9 mouse cellular contexts compared by ENCODE assay signal in the genomic region with DNA sequence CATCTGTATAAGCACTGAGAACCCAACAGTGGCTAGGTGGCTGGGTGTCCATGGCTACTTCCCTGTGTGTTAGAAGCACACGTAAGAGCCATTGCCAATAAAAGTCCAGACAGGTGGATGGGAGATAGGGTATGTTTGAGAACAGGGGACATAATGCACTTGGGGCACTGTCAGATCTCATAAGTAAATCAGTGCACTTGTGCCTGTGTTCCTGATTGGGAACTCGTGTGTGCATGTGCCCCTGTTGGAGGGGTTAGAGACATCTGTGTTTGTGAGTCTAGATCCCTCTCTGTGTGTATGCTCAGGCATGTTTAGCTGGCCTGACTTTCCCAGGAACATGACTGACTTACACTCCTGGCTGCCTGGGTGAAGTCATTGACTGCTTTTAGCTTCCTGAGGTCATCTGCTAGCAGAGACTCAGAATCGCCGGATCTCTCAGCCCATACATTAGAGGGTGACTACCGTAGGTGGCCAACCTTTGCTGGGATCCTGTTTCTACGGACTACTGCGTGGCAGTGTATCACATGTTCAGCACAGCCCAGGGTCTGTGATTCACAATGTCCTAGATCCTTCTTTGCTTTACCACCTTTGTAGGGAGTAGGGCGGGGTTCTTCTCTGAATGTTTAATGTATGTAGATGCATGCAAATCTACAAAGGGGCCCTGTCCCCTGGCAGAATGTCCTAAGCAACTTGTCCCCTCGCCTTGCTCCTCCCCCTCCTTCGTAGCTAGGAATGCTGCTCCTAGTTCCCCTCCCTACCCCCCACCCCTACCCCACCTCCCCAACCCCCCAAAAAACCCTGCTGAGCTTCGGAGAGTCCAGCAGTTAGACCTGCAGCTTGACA. TPM values are rescaled to one million over a fixed set of nuclear protein-coding genes. Genes with fewer than 3 reads are reported as not detected.
A peak's percentile ranks its signal among the peaks of the same experiment; 100 is the strongest.
DNase-seq lines count a peak whose midpoint lies in the region; ATAC-seq and TF ChIP-seq lines count a peak whose summit lies in the region.
"Had no signal": no experiment of that assay in that cellular context is flagged by ENCODE, and none has a peak within 500 bp of the region (broad histone marks: within the 10 kb centered on the region; RNA-seq: fewer than 3 reads in every experiment).

No protein-coding gene starts in this region.

- peaks cover 18 to 42% of the 10 kb centered on the region in 2 experiments for H3K4me1 ChIP-seq in CH12.LX (ENCODE audit: control insufficient read depth in 1 of 2, insufficient read depth in 2 of 2)
- H3K4me1 ChIP-seq in forebrain, embryonic 15.5 days, result peaks cover 56% of the 10 kb centered on the region
- peaks cover 4% of the 10 kb centered on the region; the same call in 1 of the 2 replicates for H3K4me1 ChIP-seq in intestine, postnatal 0 days (replicated peaks; ENCODE audit: control insufficient read depth, insufficient read depth, low read length)

- H3K9ac ChIP-seq in CH12.LX (ENCODE audit: insufficient read depth, low read depth), result no peak overlapping the region
- H3K9ac ChIP-seq in forebrain, embryonic 15.5 days (replicated peaks), result no peak overlapping the region; the same call in 1 of the 2 replicates
- no peak overlapping the region for H3K9ac ChIP-seq in intestine, postnatal 0 days (ENCODE audit: low read depth, low read length)

- H3K36me3 ChIP-seq in CH12.LX (replicated peaks in 1 of 2; ENCODE audit: control insufficient read depth in 1 of 2, insufficient read depth in 1 of 2, low read length in 1 of 2), result peaks cover 0 to 14% of the 10 kb centered on the region in 2 experiments
- H3K36me3 ChIP-seq in forebrain, embryonic 15.5 days, result peaks cover 32% of the 10 kb centered on the region
- H3K36me3 ChIP-seq in intestine, postnatal 0 days (ENCODE audit: control insufficient read depth, insufficient read depth), result peaks cover 33% of the 10 kb centered on the region

- H3K79me2 ChIP-seq in CH12.LX (replicated peaks; ENCODE audit: control insufficient read depth, extremely low read depth, insufficient read depth, poor library complexity, severe bottlenecking), result no peaks in the 10 kb centered on the region

- peak; percentile 18; the same call in 1 of the 2 replicates for TF ChIP-seq EP300 in CH12.LX (IDR thresholded peaks at IDR 0.05; ENCODE audit: low read length)

- H3K9me3 ChIP-seq in CH12.LX (replicated peaks; ENCODE audit: low read length), result no peaks in the 10 kb centered on the region
- no peaks in the 10 kb centered on the region for H3K9me3 ChIP-seq in forebrain, embryonic 15.5 days
- no peaks in the 10 kb centered on the region for H3K9me3 ChIP-seq in intestine, postnatal 0 days (ENCODE audit: control insufficient read depth)

- in situ Hi-C loops in CH12.LX (cut with MboI; ENCODE audit: low pct_ligation_motif_present, low pct_unique_long_range_greater_than_20kb, low sequenced_read_pairs), result no loop called here

- TF ChIP-seq RAD21 in CH12.LX (IDR thresholded peaks at IDR 0.05; ENCODE audit: low read depth, low read length), result no peak

- H3K4me2 ChIP-seq in CH12.LX (ENCODE audit: insufficient read depth, low read depth, poor library complexity, severe bottlenecking), result no peak overlapping the region
- H3K4me2 ChIP-seq in forebrain, embryonic 15.5 days (replicated peaks), result peak overlapping the region; percentile 14; the same call in 1 of the 2 replicates
- 0 out of 2 replicates have a peak overlapping the region, but pooled peaks have one; percentile 2 for H3K4me2 ChIP-seq in intestine, postnatal 0 days (replicated peaks; ENCODE audit: low read depth)

- dilution Hi-C loops in CH12.LX (cut with MboI; ENCODE audit: extremely low pct_ligation_motif_present, extremely low pct_unique_long_range_greater_than_20kb, low sequenced_read_pairs), result no loop called here

- TF ChIP-seq CTCF in CH12.LX (conservative IDR thresholded peaks at IDR 0.05 in 1 of 2, IDR thresholded peaks at IDR 0.05 in 1 of 2; ENCODE audit: low read depth in 2 of 2, low read length in 2 of 2), result no peak
- no peak for TF ChIP-seq CTCF in intestine, postnatal 0 days (IDR thresholded peaks at IDR 0.05; ENCODE audit: low read depth)

- DNase-seq in cerebellum, postnatal 25 days, result peak; percentile 43 to 45
- no peak for DNase-seq in cerebellum, postnatal 4 days (ENCODE audit: low spot score in 2 of 2)
- peak; percentile 51 for DNase-seq in CH12.LX (ENCODE audit: extremely low read depth)
- no peak for DNase-seq in adrenal gland, postnatal 10 days
- no peak for DNase-seq in adrenal gland, adult 2 months
- DNase-seq in urinary bladder, postnatal 25 days (ENCODE audit: low spot score), result no peak

- no peak; the same call in 1 of the 2 replicates for ATAC-seq in forebrain, embryonic 15.5 days (replicated peaks)
- no peak for ATAC-seq in intestine, postnatal 0 days

- TF ChIP-seq POLR2A in CH12.LX (IDR thresholded peaks at IDR 0.05; ENCODE audit: low read depth, low read length), result peak; percentile 70

- 13% methylated on average over 11 of the region's 11 CpGs for WGBS in forebrain, embryonic 15.5 days
- WGBS in intestine, postnatal 0 days, result 50% methylated on average over 11 of the region's 11 CpGs

- H3K27me3 ChIP-seq in CH12.LX (replicated peaks), result peaks cover 15% of the 10 kb centered on the region
- H3K27me3 ChIP-seq in forebrain, embryonic 15.5 days, result no peaks in the 10 kb centered on the region
- no peaks in the 10 kb centered on the region for H3K27me3 ChIP-seq in intestine, postnatal 0 days (replicated peaks; ENCODE audit: control insufficient read depth, insufficient read depth, low read length)

- no peak overlapping the region for H3K4me3 ChIP-seq in CH12.LX (replicated peaks in 1 of 3; ENCODE audit: low read depth in 2 of 3, low read length in 2 of 3, poor library complexity in 1 of 3)
- no peak overlapping the region for H3K4me3 ChIP-seq in forebrain, embryonic 15.5 days
- no peak overlapping the region for H3K4me3 ChIP-seq in intestine, postnatal 0 days (ENCODE audit: low read depth, low read length)
- H3K4me3 ChIP-seq: erythroblast, embryonic 14.5 days had no signal

- H3K27ac ChIP-seq in CH12.LX (ENCODE audit: insufficient read depth, low read depth), result no peak overlapping the region
- peak overlapping the region; percentile 65 for H3K27ac ChIP-seq in forebrain, embryonic 15.5 days (replicated peaks)
- H3K27ac ChIP-seq in intestine, postnatal 0 days (ENCODE audit: low read depth, low read length), result no peak overlapping the region

TF ChIP-seq in CH12.LX, 34 proteins besides CTCF, POLR2A, EP300 and RAD21 (continues in another document):
- no peak for TF ChIP-seq CHD1 (IDR thresholded peaks at IDR 0.05; ENCODE audit: low read depth, low read length)
- TF ChIP-seq MAFK (IDR thresholded peaks at IDR 0.05; ENCODE audit: insufficient replicate concordance, low read length), result no peak
- TF ChIP-seq MAX (IDR thresholded peaks at IDR 0.05; ENCODE audit: low read length), result peak; percentile 30; the same call in 1 of the 2 replicates
- peak; percentile 48; the same call in 1 of the 2 replicates for TF ChIP-seq ETS1 (conservative IDR thresholded peaks at IDR 0.05; ENCODE audit: low read depth, low read length)
- TF ChIP-seq ZNF384 (IDR thresholded peaks at IDR 0.05; ENCODE audit: low read depth, low read length), result no peak
- no peak for TF ChIP-seq TCF12 (IDR thresholded peaks at IDR 0.05; ENCODE audit: low read depth, low read length)
- no peak for TF ChIP-seq POLR2AphosphoS2 (IDR thresholded peaks at IDR 0.05; ENCODE audit: low read depth, low read length)
- TF ChIP-seq PAX5 (IDR thresholded peaks at IDR 0.05; ENCODE audit: low read length), result no peak
- no peak for TF ChIP-seq USF1 (IDR thresholded peaks at IDR 0.05; ENCODE audit: low read depth, low read length)
- TF ChIP-seq KAT2A (IDR thresholded peaks at IDR 0.05; ENCODE audit: insufficient replicate concordance, low read length), result no peak
- no peak for TF ChIP-seq ZKSCAN1 (IDR thresholded peaks at IDR 0.05; ENCODE audit: borderline replicate concordance, low read depth, low read length)
- no peak for TF ChIP-seq MYC (IDR thresholded peaks at IDR 0.05; ENCODE audit: low read depth, low read length)

RNA-seq across cellular contexts. Expression of gene Txnrd2, which starts 31.2 kb away (rescaled TPM):
- total RNA-seq in CH12.LX (2012; rRNA removed), result 19.4 and 22.0 TPM in 2 replicates
- total RNA-seq in CH12.LX (2014; rRNA removed), result 14.6 and 15.1 TPM in 2 replicates
- polyA plus RNA-seq in CH12.LX (2012; ENCODE audit: insufficient read length, low read depth), result 24.1 and 32.2 TPM in 2 replicates
- 24.2 and 26.3 TPM in 2 replicates for polyA plus RNA-seq in forebrain, embryonic 15.5 days (2015; fragmentation: Nextera tagmentation; extraction: Ambion mirVana)
- polyA plus RNA-seq in intestine, postnatal 0 days (2015; fragmentation: Nextera tagmentation; extraction: Ambion mirVana), result 24.8 and 25.0 TPM in 2 replicates
- total RNA-seq in adrenal gland, postnatal 10 days (2021), result 10 to 100 TPM; 61.5 to 62.8 TPM
- 10 to 100 TPM; 73.3 TPM for total RNA-seq in adrenal gland, adult 2 months (2021)
- 50.3 and 64.6 TPM in 2 replicates for polyA plus RNA-seq in adrenal gland, adult 2 months (2012; rRNA removed)

RNA-seq across cellular contexts. Expression of gene Comt, which starts 31.7 kb away (rescaled TPM):
- total RNA-seq in CH12.LX (2012; rRNA removed) (81.3 and 84.8 TPM in 2 replicates), CH12.LX (2014; rRNA removed) (91.6 and 98.9 TPM in 2 replicates)
- 69.7 and 74.0 TPM in 2 replicates for polyA plus RNA-seq in CH12.LX (2012; ENCODE audit: insufficient read length, low read depth)
- 83.0 and 84.4 TPM in 2 replicates for polyA plus RNA-seq in forebrain, embryonic 15.5 days (2015; fragmentation: Nextera tagmentation; extraction: Ambion mirVana)
- polyA plus RNA-seq in intestine, postnatal 0 days (2015; fragmentation: Nextera tagmentation; extraction: Ambion mirVana), result 103 and 107 TPM in 2 replicates
- 100 to 1,000 TPM; 131 to 148 TPM for total RNA-seq in adrenal gland, postnatal 10 days (2021)
- total RNA-seq in adrenal gland, adult 2 months (2021), result 100 to 1,000 TPM; 203 to 288 TPM
- polyA plus RNA-seq in adrenal gland, adult 2 months (2012; rRNA removed), result 407 and 432 TPM in 2 replicates

RNA-seq across cellular contexts. Expression of gene Arvcf, which starts 47.0 kb away (rescaled TPM):
- total RNA-seq in CH12.LX (2012; rRNA removed) (2.9 and 7.5 TPM in 2 replicates), CH12.LX (2014; rRNA removed) (1.1 and 3.3 TPM in 2 replicates)
- 3.5 and 3.9 TPM in 2 replicates for polyA plus RNA-seq in CH12.LX (2012; ENCODE audit: insufficient read length, low read depth)
- 63.3 and 72.0 TPM in 2 replicates for polyA plus RNA-seq in forebrain, embryonic 15.5 days (2015; fragmentation: Nextera tagmentation; extraction: Ambion mirVana)
- 9.3 and 9.6 TPM in 2 replicates for polyA plus RNA-seq in intestine, postnatal 0 days (2015; fragmentation: Nextera tagmentation; extraction: Ambion mirVana)
- 10 to 100 TPM; 29.4 to 39.2 TPM for total RNA-seq in adrenal gland, postnatal 10 days (2021)
- total RNA-seq in adrenal gland, adult 2 months (2021), result 10 to 100 TPM; 33.4 to 48.9 TPM
- 54.2 and 59.1 TPM in 2 replicates for polyA plus RNA-seq in adrenal gland, adult 2 months (2012; rRNA removed)

RNA-seq across cellular contexts. Expression of gene Tango2, which starts 47.1 kb away (rescaled TPM):
- total RNA-seq in CH12.LX (2012; rRNA removed), result 9.6 and 11.2 TPM in 2 replicates
- 3.1 and 3.8 TPM in 2 replicates for total RNA-seq in CH12.LX (2014; rRNA removed)
- 10.8 and 13.2 TPM in 2 replicates for polyA plus RNA-seq in CH12.LX (2012; ENCODE audit: insufficient read length, low read depth)
- 76.5 and 78.1 TPM in 2 replicates for polyA plus RNA-seq in forebrain, embryonic 15.5 days (2015; fragmentation: Nextera tagmentation; extraction: Ambion mirVana)
- 78.6 and 85.2 TPM in 2 replicates for polyA plus RNA-seq in intestine, postnatal 0 days (2015; fragmentation: Nextera tagmentation; extraction: Ambion mirVana)
- total RNA-seq in adrenal gland, postnatal 10 days (2021), result 10 to 100 TPM; 32.8 to 37.0 TPM
- total RNA-seq in adrenal gland, adult 2 months (2021), result 10 to 100 TPM; 36.1 to 37.1 TPM
- 40.6 and 51.1 TPM in 2 replicates for polyA plus RNA-seq in adrenal gland, adult 2 months (2012; rRNA removed)

Comparison
In these comparisons a context has a peak if more than half of its experiments do, and no peak if none do; other contexts are left out.
1. DNase-seq: peak in cerebellum, postnatal 25 days (2 of 2) and CH12.LX (single experiment); none in cerebellum, postnatal 4 days (0 of 2), adrenal gland, postnatal 10 days (single experiment), adrenal gland, adult 2 months (single experiment) and urinary bladder, postnatal 25 days (single experiment).